Comparison of ENCODE assay signal across 8 mouse cellular contexts in the genomic region with DNA sequence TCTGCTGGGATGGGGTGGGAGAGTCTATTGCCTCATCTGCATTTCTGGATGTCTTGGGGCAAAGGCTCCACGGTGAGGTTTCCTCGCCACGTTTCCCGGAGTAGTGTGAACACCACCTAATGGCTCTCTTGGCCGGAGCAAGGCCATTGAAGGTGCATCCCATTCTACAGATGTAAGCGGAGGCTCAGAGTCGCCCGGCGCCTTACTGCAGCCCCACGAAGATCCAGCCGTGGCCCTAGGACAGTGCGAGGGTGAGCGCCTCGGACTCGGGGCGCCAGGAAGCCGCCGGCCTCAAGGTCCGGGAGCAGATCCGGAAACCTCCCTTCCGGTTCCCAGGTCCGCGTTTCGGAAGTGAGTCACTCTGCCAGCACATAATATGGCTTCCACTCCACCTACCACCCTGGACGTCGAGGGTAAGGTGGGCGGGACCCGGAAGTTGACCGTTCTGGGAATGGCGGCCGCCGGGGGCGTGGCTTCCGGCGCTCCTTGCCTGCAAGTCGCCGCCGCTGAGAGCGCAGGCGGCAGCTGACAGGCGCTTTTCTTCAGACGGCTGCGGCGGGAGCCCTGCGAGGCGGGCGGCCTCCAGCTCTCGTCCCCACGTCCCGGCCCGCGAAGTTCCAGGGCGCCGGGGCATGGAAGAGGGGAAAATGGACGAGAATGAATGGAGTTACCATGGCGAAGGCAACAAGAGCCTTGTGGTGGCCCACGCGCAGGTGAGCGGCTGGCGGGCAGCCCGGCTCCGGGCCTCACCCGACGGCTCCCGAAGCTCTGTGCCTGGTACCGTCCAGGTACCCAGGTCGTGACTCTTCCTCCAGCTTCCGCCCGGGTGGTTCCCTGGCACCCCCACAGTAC. TPM values are rescaled to one million over a fixed set of nuclear protein-coding genes. Genes with fewer than 3 reads are reported as not detected.
DNase-seq lines count a peak whose midpoint lies in the region; ATAC-seq and TF ChIP-seq lines count a peak whose summit lies in the region.

A gene (plus strand): TSS at position 496 of the 852 bp plus-strand sequence.

- H3K79me2 ChIP-seq in MEL (ENCODE audit: control insufficient read depth, insufficient read depth, low read length, poor library complexity), result peaks cover 48% of the 10 kb centered on the region

- peak within 1 kb of the TSS; percentile 96 for H3K9ac ChIP-seq in MEL (ENCODE audit: control insufficient read depth, low read depth, low read length, poor library complexity, severe bottlenecking)
- H3K9ac ChIP-seq in forebrain, postnatal 0 days, result peak within 1 kb of the TSS; percentile 81
- H3K9ac ChIP-seq in lung, embryonic 15.5 days, result peak within 1 kb of the TSS; percentile 74

- H3K9me3 ChIP-seq in MEL (replicated peaks; ENCODE audit: insufficient read depth, low read length), result no peaks in the 10 kb centered on the region
- no peaks in the 10 kb centered on the region for H3K9me3 ChIP-seq in forebrain, postnatal 0 days (ENCODE audit: low read length)
- H3K9me3 ChIP-seq in lung, embryonic 15.5 days, result no peaks in the 10 kb centered on the region

- peaks cover under 1 to 21% of the 10 kb centered on the region in 2 experiments; a peak in 3 of 4 replicates for H3K4me1 ChIP-seq in MEL (ENCODE audit: control insufficient read depth in 1 of 2, insufficient read depth in 2 of 2, low read length in 2 of 2)
- H3K4me1 ChIP-seq in cerebellum, adult 2 months (ENCODE audit: control insufficient read depth, insufficient read depth, low read length), result peaks cover 5% of the 10 kb centered on the region
- peaks cover 20% of the 10 kb centered on the region for H3K4me1 ChIP-seq in forebrain, postnatal 0 days (ENCODE audit: insufficient read depth)
- peaks cover 24% of the 10 kb centered on the region for H3K4me1 ChIP-seq in lung, embryonic 15.5 days

- peak within 1 kb of the TSS; percentile 95 for H3K4me2 ChIP-seq in forebrain, postnatal 0 days (ENCODE audit: low read depth)
- H3K4me2 ChIP-seq in lung, embryonic 15.5 days, result peak within 1 kb of the TSS; percentile 95

- peak; percentile 94 to 98 for TF ChIP-seq POLR2A in MEL (IDR thresholded peaks at IDR 0.05; ENCODE audit: control insufficient read depth in 1 of 2, insufficient read depth in 1 of 2, low read depth in 1 of 2, low read length in 2 of 2, poor library complexity in 1 of 2)
- TF ChIP-seq POLR2A in cerebellum, adult 2 months (IDR thresholded peaks at IDR 0.05; ENCODE audit: borderline replicate concordance, insufficient read depth, low read length), result peak; percentile 89

- no peak for TF ChIP-seq CTCF in MEL (IDR thresholded peaks at IDR 0.05 in 2 of 3, conservative IDR thresholded peaks at IDR 0.05 in 1 of 3; ENCODE audit: control insufficient read depth in 1 of 3, insufficient read depth in 1 of 3, low read depth in 2 of 3, low read length in 3 of 3, poor library complexity in 1 of 3, severe bottlenecking in 1 of 3)
- no peak for TF ChIP-seq CTCF in cerebellum, adult 2 months (IDR thresholded peaks at IDR 0.05; ENCODE audit: borderline replicate concordance, insufficient read depth, low read depth, low read length)
- TF ChIP-seq CTCF in forebrain, postnatal 0 days (IDR thresholded peaks at IDR 0.05; ENCODE audit: low read depth), result peak; percentile 33; the same call in 1 of the 2 replicates

- WGBS in cerebellum, adult 2 months, result under 1% methylated on average over 69 of the region's 69 CpGs
- WGBS in forebrain, postnatal 0 days, result 1% methylated on average over 69 of the region's 69 CpGs
- WGBS in lung, embryonic 15.5 days, result 0% methylated on average over 66 of the region's 69 CpGs

- ATAC-seq in forebrain, postnatal 0 days, result peak; percentile 99
- ATAC-seq in lung, embryonic 15.5 days (ENCODE audit: borderline replicate concordance, extremely low read depth, low FRiP score, low TSS enrichment), result peak; percentile 98

- H3K4me3 ChIP-seq in MEL (ENCODE audit: control insufficient read depth in 1 of 2, insufficient read depth in 1 of 2, low read depth in 2 of 2, low read length in 2 of 2), result peak within 1 kb of the TSS; percentile 85 to 91
- peak within 1 kb of the TSS; percentile 94 for H3K4me3 ChIP-seq in cerebellum, adult 2 months (replicated peaks; ENCODE audit: insufficient read depth, low read depth, low read length)
- H3K4me3 ChIP-seq in forebrain, postnatal 0 days (ENCODE audit: low read depth, low read length), result peak within 1 kb of the TSS; percentile 73
- peak within 1 kb of the TSS; percentile 72 for H3K4me3 ChIP-seq in lung, embryonic 15.5 days

- TF ChIP-seq EP300 in MEL (IDR thresholded peaks at IDR 0.05; ENCODE audit: low read depth in 1 of 2, low read length in 2 of 2), result 0 out of 4 replicates have a peak, but pooled peaks of 1 of the 2 experiments have one; percentile 19

- H3K27me3 ChIP-seq in MEL (ENCODE audit: control insufficient read depth in 1 of 2, insufficient read depth in 2 of 2, low read length in 2 of 2), result no peaks in the 10 kb centered on the region
- H3K27me3 ChIP-seq in cerebellum, adult 2 months (ENCODE audit: control insufficient read depth, insufficient read depth, low read length), result no peaks in the 10 kb centered on the region
- no peaks in the 10 kb centered on the region for H3K27me3 ChIP-seq in forebrain, postnatal 0 days (ENCODE audit: insufficient read depth, low read length)
- H3K27me3 ChIP-seq in lung, embryonic 15.5 days, result no peaks in the 10 kb centered on the region

- no peak for TF ChIP-seq RAD21 in MEL (IDR thresholded peaks at IDR 0.05; ENCODE audit: low read depth, low read length)

- peak within 1 kb of the TSS; percentile 73 for H3K27ac ChIP-seq in MEL (ENCODE audit: control insufficient read depth, low read depth, low read length)
- H3K27ac ChIP-seq in cerebellum, adult 2 months (ENCODE audit: insufficient read depth, low read length), result peak within 1 kb of the TSS; percentile 82
- peak within 1 kb of the TSS; percentile 91 for H3K27ac ChIP-seq in forebrain, postnatal 0 days (ENCODE audit: low read depth, low read length)
- H3K27ac ChIP-seq in lung, embryonic 15.5 days, result peak within 1 kb of the TSS; percentile 77

- H3K36me3 ChIP-seq in MEL (ENCODE audit: control insufficient read depth in 1 of 2, insufficient read depth in 2 of 2, low read length in 2 of 2), result peaks cover 0 to 21% of the 10 kb centered on the region in 2 experiments; a peak in 2 of 4 replicates
- no peaks in the 10 kb centered on the region for H3K36me3 ChIP-seq in forebrain, postnatal 0 days (ENCODE audit: insufficient read depth)
- H3K36me3 ChIP-seq in lung, embryonic 15.5 days, result no peaks in the 10 kb centered on the region

- peak; percentile 99 for DNase-seq in MEL (ENCODE audit: low read depth, low spot score)
- DNase-seq in cerebellum, adult 2 months, result peak; percentile 97 to 99
- peak; percentile 97 for DNase-seq in forebrain, postnatal 0 days
- peak; percentile 99 for DNase-seq in heart, postnatal 4 days
- DNase-seq in layer of hippocampus, adult 8-10 months (ENCODE audit: low spot score in 2 of 2), result peak; percentile 98
- DNase-seq in ovary, adult 18-20 months (ENCODE audit: low spot score), result peak; percentile 97
- DNase-seq in thymus, postnatal 0 days (ENCODE audit: low spot score), result peak; percentile 97

TF ChIP-seq in MEL, 35 proteins besides CTCF, POLR2A, EP300 and RAD21 (continues in another document):
- TF ChIP-seq KAT2A (conservative IDR thresholded peaks at IDR 0.05; ENCODE audit: low read depth, low read length) (peak; percentile 96), MYC (IDR thresholded peaks at IDR 0.05; ENCODE audit: low read depth, low read length) (peak; percentile 69; the same call in 1 of the 2 replicates), ZKSCAN1 (IDR thresholded peaks at IDR 0.05; ENCODE audit: low read depth, low read length) (no peak), MAFK (IDR thresholded peaks at IDR 0.05; ENCODE audit: borderline replicate concordance, low read depth, low read length) (no peak), ELF1 (IDR thresholded peaks at IDR 0.05; ENCODE audit: low read depth, low read length) (peak; percentile 97), TAL1 (IDR thresholded peaks at IDR 0.05; ENCODE audit: low read length) (no peak), ZMIZ1 (IDR thresholded peaks at IDR 0.05; ENCODE audit: low read depth, low read length) (peak; percentile 89), E2F4 (IDR thresholded peaks at IDR 0.05; ENCODE audit: borderline replicate concordance, low read depth, low read length) (no peak), ZNF384 (IDR thresholded peaks at IDR 0.05; ENCODE audit: low read depth, low read length) (no peak), JUND (IDR thresholded peaks at IDR 0.05; ENCODE audit: low read depth, low read length) (0 out of 2 replicates have a peak, but pooled peaks have one; percentile 62), NELFE (IDR thresholded peaks at IDR 0.05; ENCODE audit: low read depth, low read length) (peak; percentile 98), MXI1 (IDR thresholded peaks at IDR 0.05; ENCODE audit: low read depth, low read length) (peak; percentile 77), GATA1 (IDR thresholded peaks at IDR 0.05; ENCODE audit: low read depth, low read length) (no peak), MAX (IDR thresholded peaks at IDR 0.05; ENCODE audit: low read length) (peak; percentile 62; the same call in 1 of the 2 replicates), ZC3H11A (IDR thresholded peaks at IDR 0.05; ENCODE audit: low read depth, low read length) (no peak), POLR2AphosphoS5 (IDR thresholded peaks at IDR 0.05; ENCODE audit: borderline replicate concordance, low read depth, low read length) (no peak; the same call in 1 of the 2 replicates), USF2 (IDR thresholded peaks at IDR 0.05; ENCODE audit: borderline replicate concordance in 1 of 2, insufficient read depth in 1 of 2, low read depth in 1 of 2, low read length in 2 of 2) (no peak), CHD2 (IDR thresholded peaks at IDR 0.05; ENCODE audit: low read length) (no peak), BHLHE40 (IDR thresholded peaks at IDR 0.05; ENCODE audit: borderline replicate concordance, low read depth, low read length) (no peak), NRF1 (IDR thresholded peaks at IDR 0.05; ENCODE audit: insufficient read depth, low read depth, low read length, poor library complexity, severe bottlenecking) (peak; percentile 52; the same call in 1 of the 2 replicates)

RNA-seq across cellular contexts. Expression of the gene that starts here (rescaled TPM):
- total RNA-seq in MEL (2012; rRNA removed), result 18.5 and 19.6 TPM in 2 replicates
- 10 to 100 TPM in 1 of 2 experiments, not detected in 1; 14.0 TPM for polyA plus RNA-seq in MEL (2012; ENCODE audit: insufficient read depth in 1 of 2, insufficient read length in 2 of 2, low read depth in 1 of 2, low replicate concordance in 2 of 2, missing spikeins in 1 of 2)
- 11.3 and 12.8 TPM in 2 replicates for polyA plus RNA-seq in cerebellum, adult 2 months (2012; rRNA removed)
- 15.0 and 15.9 TPM in 2 replicates for total RNA-seq in forebrain, postnatal 0 days (2014; rRNA removed)
- 11.0 and 11.7 TPM in 2 replicates for polyA plus RNA-seq in forebrain, postnatal 0 days (2015; fragmentation: Nextera tagmentation; extraction: Ambion mirVana)
- 1 to 10 TPM; 9.5 to 9.9 TPM for total RNA-seq in heart, postnatal 4 days (2021)
- total RNA-seq in layer of hippocampus, adult 8-10 months (2022), result 10 to 100 TPM; 27.6 to 32.1 (median 30.7) TPM
- 15.1 and 15.2 TPM in 2 replicates for polyA plus RNA-seq in lung, embryonic 15.5 days (2015; fragmentation: Nextera tagmentation; extraction: Ambion mirVana)
- 13.5 and 15.2 TPM in 2 replicates for polyA plus RNA-seq in thymus, postnatal 0 days (2015; fragmentation: Nextera tagmentation; extraction: Ambion mirVana)

Comparison
In these comparisons a context has a peak if more than half of its experiments do, and no peak if none do; other contexts are left out.
1. Peak in every context shown above with its lines: DNase-seq, ATAC-seq, H3K4me3 ChIP-seq and H3K27ac ChIP-seq.